Mouse (Mus musculus) cerebellum, adult 2 months (tissue): ENCODE data around the gene Sac3d1. TPM values are rescaled to one million over a fixed set of nuclear protein-coding genes. Genes with fewer than 3 reads are reported as not detected.
"Not testable (repeated sequence)": the region's sequence is repeated elsewhere in the genome, so short reads cannot be mapped to it uniquely, and the experiment has no call there.

Source experiments
- DNase-seq, 2 experiments: peaks; one replicate each; pipeline ENCODE4 v3.0.0; 2021
- H3K27ac ChIP-seq: fragments of 200-500 bp; 2 replicates; pipeline ENCODE4 v1.5.1; 2012; ENCODE audit warnings: low read length, control low read depth, inconsistent platforms; ENCODE audit not compliant: insufficient read depth
- H3K27me3 ChIP-seq: fragments of 200-500 bp; 2 replicates; pipeline ENCODE4 v1.6.1; 2012; ENCODE audit warnings: inconsistent platforms, mild to moderate bottlenecking, low read length, moderate library complexity; ENCODE audit not compliant: control insufficient read depth, insufficient read depth
- H3K4me1 ChIP-seq: fragments of 200-500 bp; 2 replicates; pipeline ENCODE4 v1.6.1; 2011; ENCODE audit warnings: low read length; ENCODE audit not compliant: control insufficient read depth, insufficient read depth
- H3K4me3 ChIP-seq: fragments of 200-500 bp; replicated peaks from 2 replicates; pipeline ENCODE3; 2011; ENCODE audit warnings: mild to moderate bottlenecking, low read depth, low read length, control low read depth; ENCODE audit not compliant: insufficient read depth
- CTCF ChIP-seq: fragments of 200-500 bp; IDR thresholded peaks from 2 replicates; pipeline ENCODE4 v1.5.1; 2011; ENCODE audit warnings: low read depth, mild to moderate bottlenecking, control low read depth, low read length, moderate library complexity, borderline replicate concordance; ENCODE audit not compliant: insufficient read depth
- POLR2A ChIP-seq: fragments of 200-500 bp; IDR thresholded peaks from 2 replicates; pipeline ENCODE4 v1.6.1; 2011; ENCODE audit warnings: low read length, control low read depth, borderline replicate concordance; ENCODE audit not compliant: insufficient read depth
- WGBS: fragments of 180-500 bp; shearing (Covaris S2); methylation state at CpG from one replicate; pipeline ENCODE4 v1.1.7; 2018; 5-methylcytosine and 5-hydroxymethylcytosine counted together
- polyA plus RNA-seq: library from polyadenylated mRNA; depleted of rRNA; stranded (reverse); fragments of >200 nt; gene quantifications from 2 replicates; pipeline ENCODE4 v1.2.3, GENCODE M21; 2012

Gene Sac3d1
- polyA plus RNA-seq, 1 experiment, result 33.8 TPM

- peak within 1 kb of the TSS; percentile 94 for H3K27ac ChIP-seq
- peak; percentile 93 to 96 for DNase-seq
- H3K27me3 ChIP-seq, result no peaks in the 10 kb centered on the region
- peak within 1 kb of the TSS; percentile 89 for H3K4me3 ChIP-seq
- under 1% methylated on average over 67 of the region's 68 CpGs for WGBS
- TF ChIP-seq POLR2A, result peak; percentile 78
- peak; percentile 63 for TF ChIP-seq CTCF
- H3K4me1 ChIP-seq, result peaks cover 8% of the 10 kb centered on the region
These were observed 22.4 kb upstream of the Sac3d1 start, which contains the start of gene Batf2 for GRCm38 (mm10) chr19:6140678-6141393. Gene Batf2, plus strand, starts transcription at chr19:6140983.

- H3K4me3 ChIP-seq, result peak overlapping the region; percentile 89
These were observed 21.9 kb upstream of the Sac3d1 start for GRCm38 (mm10) chr19:6140374-6140677.

DNA sequence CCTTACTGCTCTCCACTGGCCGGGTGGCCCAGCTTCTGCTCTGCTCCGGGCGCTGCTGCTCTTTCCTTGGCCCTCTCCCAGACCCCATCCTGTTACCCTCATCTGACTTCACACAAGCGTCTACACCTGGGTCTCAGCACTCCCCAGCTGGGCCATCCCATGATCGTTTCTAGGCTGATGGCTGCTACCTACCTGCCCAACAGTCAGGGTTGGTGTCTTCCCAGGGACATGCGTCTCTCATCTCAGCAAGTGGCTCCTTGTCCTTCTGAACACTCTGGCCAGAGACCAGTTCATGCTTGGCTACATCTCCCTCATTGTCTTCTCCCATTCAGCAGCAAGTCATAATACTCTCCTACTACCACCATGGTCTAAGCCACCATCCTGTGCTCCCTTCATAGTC is 21.3 kb upstream of the Sac3d1 start:
- WGBS, result 11% methylated on average over 6 of the region's 6 CpGs
- H3K4me3 ChIP-seq, result peak overlapping the region; percentile 33
- H3K27ac ChIP-seq, result peak overlapping the region; percentile 87; the same call in 1 of the 2 replicates
- no peaks in the 10 kb centered on the region for H3K27me3 ChIP-seq
- DNase-seq, result peak; percentile 61
- peaks cover 8% of the 10 kb centered on the region for H3K4me1 ChIP-seq
- no peak for TF ChIP-seq POLR2A
- TF ChIP-seq CTCF, result no peak

More at GRCm38 (mm10) chr19:6140374-6140677, 21.9 kb upstream of the Sac3d1 start:
- Histone ChIP-seq H3K27me3 (no peaks in the 10 kb centered on the region), H3K27ac (peak overlapping the region; percentile 87), H3K4me1 (peaks cover 8% of the 10 kb centered on the region)
- DNase-seq, result no peak
- TF ChIP-seq CTCF (no peak), POLR2A (no peak)
- WGBS, result 2% methylated on average over 16 of the region's 16 CpGs

DNA sequence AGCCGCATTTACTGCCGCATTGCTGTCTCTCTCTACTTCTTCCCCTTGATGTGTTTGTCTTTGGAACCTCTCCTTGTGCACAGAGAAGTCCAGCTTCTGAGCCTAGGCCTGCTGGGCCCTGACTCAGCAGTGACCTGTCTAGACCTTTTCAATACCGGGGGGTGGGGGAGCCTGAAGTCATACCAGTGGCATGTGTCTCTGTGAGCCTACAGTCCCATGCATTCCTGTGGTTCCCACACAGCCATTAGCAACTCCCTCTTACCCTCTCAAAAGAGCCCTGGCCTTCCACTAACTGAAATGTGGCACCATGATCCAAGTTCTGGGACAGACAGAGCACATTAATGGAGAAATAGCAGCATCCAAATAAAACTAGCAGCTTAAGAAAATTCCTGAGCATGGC is 17.9 kb upstream of the Sac3d1 start:
- Histone ChIP-seq H3K27ac (no peak overlapping the region), H3K4me1 (peaks cover 8% of the 10 kb centered on the region), H3K4me3 (no peak overlapping the region), H3K27me3 (no peaks in the 10 kb centered on the region)
- TF ChIP-seq POLR2A (no peak), CTCF (no peak)
- no peak for DNase-seq
- WGBS, result 89% methylated on average over 3 of the region's 3 CpGs

DNA sequence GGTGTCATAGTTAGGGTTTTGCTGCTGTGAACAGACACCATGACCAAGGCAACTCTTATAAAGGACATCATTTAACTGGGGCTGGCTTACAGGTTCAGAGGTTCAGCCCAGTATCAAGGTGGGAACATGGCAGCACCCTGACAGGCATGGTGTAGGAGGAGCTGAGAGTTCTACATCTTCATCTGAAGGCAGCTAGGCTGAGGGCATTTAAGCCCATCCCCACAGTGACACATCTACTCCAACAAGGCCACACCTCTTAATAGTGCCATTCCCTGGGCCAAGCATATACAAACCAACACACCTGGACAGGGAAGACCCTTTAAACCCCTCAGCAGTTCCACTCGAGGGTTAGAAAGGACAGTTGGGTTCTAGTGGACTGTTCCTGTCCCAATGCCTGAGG is 14.7 kb upstream of the Sac3d1 start:
- H3K4me3 ChIP-seq, H3K27me3 ChIP-seq, DNase-seq, H3K4me1 ChIP-seq: not testable (repeated sequence)
- H3K27ac ChIP-seq, result peak overlapping the region; percentile 36; the same call in 1 of the 2 replicates
- 30% methylated on average over 1 of the region's 1 CpGs for WGBS

GRCm38 (mm10) chr19:6132171-6132827 is 13.8 kb upstream of the Sac3d1 start:
- no peaks in the 10 kb centered on the region for H3K27me3 ChIP-seq

DNA sequence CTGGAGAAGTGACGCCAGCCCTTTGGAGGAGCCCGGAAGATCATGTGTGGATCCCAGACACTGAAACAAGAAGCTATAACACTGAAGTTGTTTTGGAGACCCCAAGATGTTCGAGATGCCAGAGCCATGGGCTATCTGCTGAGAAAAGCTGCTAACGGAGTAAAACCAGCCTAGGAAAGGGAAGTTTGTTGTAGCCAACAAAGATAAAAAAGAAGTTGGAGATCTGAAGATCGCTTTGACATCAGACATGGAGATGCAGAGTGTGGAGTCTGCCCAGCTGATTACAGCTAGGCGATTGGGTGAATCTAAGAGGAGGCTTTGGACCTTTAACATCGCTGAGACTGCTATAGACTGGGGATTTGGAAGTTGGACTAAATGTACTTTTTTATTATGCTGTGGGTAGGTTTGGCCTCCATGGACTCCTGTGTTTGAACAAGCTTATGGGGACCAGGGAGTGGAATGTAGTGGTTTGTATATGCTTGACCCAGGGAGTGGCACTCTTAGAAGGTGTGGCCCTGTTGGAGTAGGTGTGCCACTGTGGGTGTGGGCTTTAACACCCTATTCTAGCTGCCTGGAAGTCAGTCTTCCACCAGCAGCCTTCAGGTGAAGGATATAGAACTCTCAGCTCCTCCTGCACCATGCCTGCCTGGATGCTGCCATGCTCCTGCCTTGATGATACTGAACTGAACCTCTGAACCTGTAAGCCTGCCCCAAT is 12.1 kb upstream of the Sac3d1 start:
- not testable (repeated sequence) for H3K4me3 ChIP-seq, DNase-seq, H3K4me1 ChIP-seq, H3K27ac ChIP-seq, H3K27me3 ChIP-seq
- WGBS, result 74% methylated on average over 7 of the region's 7 CpGs

More at GRCm38 (mm10) chr19:6132171-6132827, 13.8 kb upstream of the Sac3d1 start:
- Histone ChIP-seq H3K27ac (peak overlapping the region; percentile 63), H3K4me3 (no peak overlapping the region), H3K4me1 (no peaks in the 10 kb centered on the region; the same call in 1 of the 2 replicates)
- no peak for DNase-seq
- 68% methylated on average over 7 of the region's 7 CpGs for whole genome bisulfite sequencing
- no peak for TF ChIP-seq CTCF
- TF ChIP-seq POLR2A, result no peak

GRCm38 (mm10) chr19:6127760-6128341 is 9.4 kb upstream of the Sac3d1 start, which contains the start of gene Snx15:
Gene Snx15, minus strand, starts transcription at chr19:6128304.
- Histone ChIP-seq H3K27ac (peak within 1 kb of the TSS; percentile 67), H3K4me3 (peak within 1 kb of the TSS; percentile 62), H3K4me1 (no peaks in the 10 kb centered on the region; the same call in 1 of the 2 replicates), H3K27me3 (no peaks in the 10 kb centered on the region)
- no peak for TF ChIP-seq CTCF
- TF ChIP-seq POLR2A, result peak; percentile 67; the same call in 1 of the 2 replicates
- peak; percentile 97 to 98 for DNase-seq
- WGBS, result under 1% methylated on average over 32 of the region's 32 CpGs
